Mouse (Mus musculus) embryo, embryonic 11.5 days (tissue): ENCODE results near the gene Irx3.
A peak's percentile ranks its signal among the peaks of the same experiment; 100 is the strongest.

ENCODE experiments used
- DNase-seq: peaks from one replicate; pipeline ENCODE4 v3.0.0-alpha.2; 2012; ENCODE audit warnings: low read depth, low spot score

The Irx3 gene

GRCm38 (mm10) chr8:91801839-91802238 is at the start of gene Irx3:
Gene Irx3, minus strand, starts transcription at chr8:91802067.
- peak; percentile 80 for DNase-seq

- DNase-seq = no peak
Measured at GRCm38 (mm10) chr8:91851359-91851758, 49.5 kb upstream of the Irx3 start.

GRCm38 (mm10) chr8:91849984-91850383 is 48.1 kb upstream of the Irx3 start:
- no peak for DNase-seq

- DNase-seq = no peak
Measured at GRCm38 (mm10) chr8:91849529-91849928, 47.7 kb upstream of the Irx3 start.

- no peak for DNase-seq
Measured at GRCm38 (mm10) chr8:91845641-91846040, 43.8 kb upstream of the Irx3 start.

GRCm38 (mm10) chr8:91837131-91837530 is 35.3 kb upstream of the Irx3 start:
- DNase-seq = no peak

GRCm38 (mm10) chr8:91836685-91837084 is 34.8 kb upstream of the Irx3 start:
- no peak for DNase-seq

GRCm38 (mm10) chr8:91827661-91828060 is 25.8 kb upstream of the Irx3 start:
- DNase-seq = no peak

GRCm38 (mm10) chr8:91827192-91827591 is 25.3 kb upstream of the Irx3 start:
- DNase-seq = no peak

GRCm38 (mm10) chr8:91823357-91823756 is 21.5 kb upstream of the Irx3 start:
- no peak for DNase-seq

- no peak for DNase-seq
Measured at GRCm38 (mm10) chr8:91822746-91823145, 20.9 kb upstream of the Irx3 start.

GRCm38 (mm10) chr8:91821976-91822375 is 20.1 kb upstream of the Irx3 start:
- DNase-seq = no peak

GRCm38 (mm10) chr8:91819778-91820177 is 17.9 kb upstream of the Irx3 start:
- DNase-seq = no peak

GRCm38 (mm10) chr8:91818784-91819183 is 16.9 kb upstream of the Irx3 start:
- no peak for DNase-seq

GRCm38 (mm10) chr8:91814106-91814505 is 12.2 kb upstream of the Irx3 start:
- DNase-seq = no peak

- no peak for DNase-seq
Measured at GRCm38 (mm10) chr8:91806720-91807241, 4.9 kb upstream of the Irx3 start.

GRCm38 (mm10) chr8:91806084-91806719 is 4.3 kb upstream of the Irx3 start:
- DNase-seq = no peak

- DNase-seq = no peak
Measured at GRCm38 (mm10) chr8:91805254-91805671, 3.4 kb upstream of the Irx3 start.

- DNase-seq = no peak
Measured at GRCm38 (mm10) chr8:91804403-91805253, 2.8 kb upstream of the Irx3 start.

- no peak for DNase-seq
Measured at GRCm38 (mm10) chr8:91803515-91804402, 1.9 kb upstream of the Irx3 start.

- no peak for DNase-seq
Measured at GRCm38 (mm10) chr8:91802401-91803322, 795 bp upstream of the Irx3 start.
